Mouse (Mus musculus) thymus, adult 2 months (tissue): ENCODE results near the gene Lrtm2. TPM values are rescaled to one million over a fixed set of nuclear protein-coding genes. Genes with fewer than 3 reads are reported as not detected.

Source experiments
- DNase-seq: peaks from one replicate; pipeline ENCODE4 v3.0.0; 2021
- H3K27ac ChIP-seq: fragments of 200-500 bp; 2 replicates; pipeline ENCODE4 v1.5.1; 2012; ENCODE audit warnings: low read length, control low read depth; ENCODE audit not compliant: control insufficient read depth, insufficient read depth
- H3K27me3 ChIP-seq: fragments of 200-500 bp; 2 replicates; pipeline ENCODE4 v1.6.1; 2012; ENCODE audit warnings: mild to moderate bottlenecking, low read length, moderate library complexity, mixed read lengths; ENCODE audit not compliant: control insufficient read depth, insufficient read depth
- H3K36me3 ChIP-seq: fragments of 200-500 bp; 2 replicates; pipeline ENCODE4 v1.6.1; 2012; ENCODE audit warnings: mild to moderate bottlenecking, low read length, moderate library complexity; ENCODE audit not compliant: control insufficient read depth, insufficient read depth
- H3K4me1 ChIP-seq: fragments of 200-500 bp; replicated peaks from 2 replicates; pipeline ENCODE4 v1.6.1; 2012; ENCODE audit warnings: low read length; ENCODE audit not compliant: control insufficient read depth, insufficient read depth
- H3K4me3 ChIP-seq: fragments of 200-500 bp; 2 replicates; pipeline ENCODE4 v1.5.1; 2012; ENCODE audit warnings: mild to moderate bottlenecking, low read length, control low read depth, moderate library complexity; ENCODE audit not compliant: control insufficient read depth, insufficient read depth
- CTCF ChIP-seq: fragments of 200-500 bp; IDR thresholded peaks from 2 replicates; pipeline ENCODE4 v1.5.1; 2012; ENCODE audit warnings: mild to moderate bottlenecking, control low read depth, low read length, moderate library complexity, borderline replicate concordance; ENCODE audit not compliant: control insufficient read depth, poor library complexity, insufficient read depth; ENCODE audit errors: extremely low read depth
- POLR2A ChIP-seq: fragments of 200-500 bp; IDR thresholded peaks from 2 replicates; pipeline ENCODE4 v1.6.1; 2012; ENCODE audit warnings: mild to moderate bottlenecking, low read length, control low read depth, moderate library complexity; ENCODE audit not compliant: control insufficient read depth, poor library complexity, insufficient read depth; ENCODE audit errors: extremely low read depth
- WGBS: fragments of 180-500 bp; shearing (Covaris S2); methylation state at CpG from one replicate; pipeline ENCODE4 v1.1.7; 2018; 5-methylcytosine and 5-hydroxymethylcytosine counted together
- polyA plus RNA-seq: library from polyadenylated mRNA; depleted of rRNA; stranded (reverse); fragments of >200 nt; gene quantifications from 2 replicates; pipeline ENCODE4 v1.2.3, GENCODE M21; 2012

Gene Lrtm2
- polyA plus RNA-seq, 1 experiment: 1.4 TPM

GRCm38 (mm10) chr6:119328521-119329115, 1.9 kb downstream of the Lrtm2 start:
- whole genome bisulfite sequencing: 74% methylated on average over 11 of the region's 11 CpGs
- H3K4me3 ChIP-seq: no peak overlapping the region
- no peak for TF ChIP-seq POLR2A
- TF ChIP-seq CTCF: no peak
- DNase-seq: no peak
- no peaks in the 10 kb centered on the region for H3K27me3 ChIP-seq
- no peaks in the 10 kb centered on the region for H3K36me3 ChIP-seq
- H3K4me1 ChIP-seq: peaks cover 28% of the 10 kb centered on the region
- no peak overlapping the region for H3K27ac ChIP-seq

- H3K27me3 ChIP-seq: no peaks in the 10 kb centered on the region
- WGBS: 86% methylated on average over 7 of the region's 7 CpGs
- no peaks in the 10 kb centered on the region for H3K36me3 ChIP-seq
- no peak for TF ChIP-seq CTCF
- no peak for TF ChIP-seq POLR2A
- H3K4me1 ChIP-seq: peaks cover 15% of the 10 kb centered on the region
- DNase-seq: no peak
- H3K27ac ChIP-seq: no peak overlapping the region
- H3K4me3 ChIP-seq: no peak overlapping the region
Observed at GRCm38 (mm10) chr6:119326541-119326940, 4.0 kb downstream of the Lrtm2 start.

GRCm38 (mm10) chr6:119325978-119326377, 4.6 kb downstream of the Lrtm2 start:
- Histone ChIP-seq H3K4me3 (no peak overlapping the region), H3K27ac (no peak overlapping the region), H3K36me3 (no peaks in the 10 kb centered on the region), H3K27me3 (no peaks in the 10 kb centered on the region), H3K4me1 (peaks cover 12% of the 10 kb centered on the region)
- no peak for TF ChIP-seq CTCF
- TF ChIP-seq POLR2A: no peak
- WGBS: 86% methylated on average over 6 of the region's 6 CpGs
- no peak for DNase-seq

GRCm38 (mm10) chr6:119324776-119325175, 5.8 kb downstream of the Lrtm2 start:
- 85% methylated on average over 10 of the region's 10 CpGs for WGBS
- no peaks in the 10 kb centered on the region for H3K27me3 ChIP-seq

DNA sequence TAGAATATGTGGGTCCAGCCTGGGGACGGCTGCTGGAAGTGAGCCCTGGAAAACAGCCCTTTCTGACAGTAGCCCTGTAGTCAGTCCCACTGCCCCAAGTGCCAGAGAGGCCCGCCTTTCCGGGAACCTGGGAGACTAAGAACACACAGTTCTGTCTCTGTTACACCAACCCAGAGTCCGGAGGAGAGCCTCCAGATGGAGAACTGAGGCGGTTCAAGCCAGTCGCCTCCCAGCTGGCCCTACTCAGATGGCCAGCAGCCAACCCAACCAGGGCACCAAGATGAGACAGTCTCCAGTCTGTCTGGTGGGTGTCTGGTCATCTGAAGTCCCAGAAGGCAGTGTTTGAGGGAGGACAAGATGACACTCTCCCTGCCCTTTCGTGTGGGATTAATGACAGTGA, 8.8 kb downstream of the Lrtm2 start:
- Histone ChIP-seq H3K27ac (no peak overlapping the region), H3K27me3 (no peaks in the 10 kb centered on the region), H3K36me3 (no peaks in the 10 kb centered on the region), H3K4me3 (no peak overlapping the region), H3K4me1 (peaks cover 5% of the 10 kb centered on the region; the same call in 1 of the 2 replicates)
- DNase-seq: no peak
- WGBS: 86% methylated on average over 7 of the region's 7 CpGs
- no peak for TF ChIP-seq POLR2A
- TF ChIP-seq CTCF: no peak

More at GRCm38 (mm10) chr6:119324776-119325175, 5.8 kb downstream of the Lrtm2 start:
- DNase-seq: no peak
- peaks cover 5% of the 10 kb centered on the region; the same call in 1 of the 2 replicates for H3K4me1 ChIP-seq
- no peaks in the 10 kb centered on the region for H3K36me3 ChIP-seq
- TF ChIP-seq CTCF (no peak), POLR2A (no peak)
- H3K4me3 ChIP-seq: no peak overlapping the region
- H3K27ac ChIP-seq: no peak overlapping the region

DNA sequence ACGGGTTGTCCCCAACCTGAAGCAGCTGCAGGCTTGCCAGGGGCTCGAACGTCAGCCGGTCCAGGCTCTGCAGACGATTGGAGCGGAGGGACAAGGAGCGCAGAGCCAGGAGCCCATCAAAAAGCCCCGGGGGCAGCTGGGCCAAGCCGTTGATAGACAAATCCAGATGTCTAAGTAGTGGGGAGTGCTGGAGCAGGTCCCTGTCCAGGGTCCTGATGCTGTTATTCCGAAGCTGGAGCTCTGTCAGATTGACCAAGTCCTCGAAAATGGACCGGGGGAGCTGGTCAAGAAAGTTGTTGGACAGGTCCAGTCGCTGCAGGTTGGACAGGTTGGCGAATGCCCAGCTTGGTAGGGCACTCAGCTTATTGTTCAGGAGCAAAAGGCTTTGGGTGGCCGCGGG, 10.1 kb downstream of the Lrtm2 start:
- Histone ChIP-seq H3K27me3 (no peaks in the 10 kb centered on the region), H3K36me3 (no peaks in the 10 kb centered on the region), H3K4me1 (no peaks in the 10 kb centered on the region), H3K27ac (no peak overlapping the region), H3K4me3 (no peak overlapping the region)
- no peak for TF ChIP-seq POLR2A
- no peak for TF ChIP-seq CTCF
- 63% methylated on average over 16 of the region's 16 CpGs for WGBS
- no peak for DNase-seq

DNA sequence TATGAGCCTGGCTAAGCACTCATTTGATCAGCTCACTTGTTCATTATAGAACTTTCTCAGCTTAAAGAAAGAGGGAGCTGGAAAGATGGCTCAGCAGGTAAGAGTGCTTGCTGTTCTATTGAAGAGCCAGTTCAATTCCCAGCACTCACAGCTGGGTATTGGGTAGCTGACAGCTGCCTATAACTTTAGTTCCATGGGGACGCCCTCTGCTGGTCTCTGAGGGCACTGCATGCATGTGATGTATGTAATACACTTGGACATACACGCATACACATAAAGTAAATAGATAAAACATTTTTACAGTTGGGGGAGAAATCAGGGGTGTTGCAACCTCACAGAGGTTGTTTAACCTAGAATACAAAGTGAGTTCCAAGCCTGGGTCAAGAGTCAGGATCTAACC, 11.2 kb downstream of the Lrtm2 start:
- H3K4me3 ChIP-seq: no peak overlapping the region
- DNase-seq: no peak
- 85% methylated on average over 2 of the region's 2 CpGs for WGBS
- no peaks in the 10 kb centered on the region for H3K4me1 ChIP-seq
- H3K27ac ChIP-seq: no peak overlapping the region
- no peaks in the 10 kb centered on the region for H3K27me3 ChIP-seq
- TF ChIP-seq CTCF (no peak), POLR2A (no peak)
- no peaks in the 10 kb centered on the region for H3K36me3 ChIP-seq
